Mouse (Mus musculus): ENCODE measurements around the gene Olfr801.

DNA sequence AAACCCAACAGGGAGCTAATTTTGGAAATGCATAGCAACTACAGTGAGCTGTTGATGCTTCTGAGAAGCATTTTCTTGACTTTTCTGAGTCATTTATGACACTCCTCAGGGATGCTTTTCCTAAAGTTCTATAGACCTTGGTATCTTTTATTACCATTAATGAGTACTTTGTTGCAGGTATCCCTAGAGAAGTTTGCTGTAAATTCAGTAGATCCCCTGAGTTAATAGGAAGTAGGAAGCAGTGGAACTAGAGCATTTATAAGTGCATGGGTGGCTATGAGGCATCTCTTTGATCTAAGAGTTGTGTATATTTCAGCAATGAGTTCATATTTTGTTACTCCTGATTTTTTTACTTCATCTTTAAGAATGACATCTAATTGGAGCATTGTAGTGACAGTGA, 29.2 kb upstream of the Olfr801 start, which contains the start of gene Olfr804:
- TF ChIP-seq BHLHE40 (IDR thresholded peaks at IDR 0.05; ENCODE audit: low read depth, low read length): no peak
- no peak for TF ChIP-seq JUND (conservative IDR thresholded peaks at IDR 0.05; ENCODE audit: low read depth, low read length)
- no peak for TF ChIP-seq ZKSCAN1 (IDR thresholded peaks at IDR 0.05; ENCODE audit: borderline replicate concordance, low read depth, low read length)
- TF ChIP-seq EP300 (IDR thresholded peaks at IDR 0.05; ENCODE audit: low read length): no peak
- TF ChIP-seq MXI1 (IDR thresholded peaks at IDR 0.05; ENCODE audit: low read depth, low read length): no peak
- TF ChIP-seq ZNF384 (IDR thresholded peaks at IDR 0.05; ENCODE audit: low read depth, low read length): no peak
- no peak for TF ChIP-seq POLR2A (IDR thresholded peaks at IDR 0.05; ENCODE audit: low read depth, low read length)
- no peak for TF ChIP-seq CTCF (conservative IDR thresholded peaks at IDR 0.05 in 1 of 2, IDR thresholded peaks at IDR 0.05 in 1 of 2; ENCODE audit: low read depth in 2 of 2, low read length in 2 of 2)

Measured in CH12.LX (cell line).